Mouse (Mus musculus): Measurements from ENCODE around the gene Ttc6. TPM values are rescaled to one million over a fixed set of nuclear protein-coding genes. Genes with fewer than 3 reads are reported as not detected.

The Ttc6 gene
- polyA plus RNA-seq, 1 experiment from 2014 or later = 4.2 TPM

- 5% methylated on average over 9 of the region's 9 CpGs for WGBS
- peaks cover 84% of the 10 kb centered on the region for H3K27me3 ChIP-seq (replicated peaks)
- no peak overlapping the region for H3K9ac ChIP-seq
- H3K36me3 ChIP-seq = no peaks in the 10 kb centered on the region
- peak overlapping the region; percentile 41; the same call in 1 of the 2 replicates for H3K4me2 ChIP-seq
- peak overlapping the region; percentile 65 for H3K27ac ChIP-seq
- peak overlapping the region; percentile 53; the same call in 1 of the 2 replicates for H3K4me3 ChIP-seq (replicated peaks)
- H3K9me3 ChIP-seq = no peaks in the 10 kb centered on the region
- no peak for ATAC-seq (ENCODE audit: insufficient read depth, low FRiP score, low read depth)
- peaks cover 14% of the 10 kb centered on the region; the same call in 1 of the 2 replicates for H3K4me1 ChIP-seq
Observed at GRCm38 (mm10) chr12:57547890-57548289, 16.0 kb upstream of the Ttc6 start.

GRCm38 (mm10) chr12:57548352-57548980, 15.4 kb upstream of the Ttc6 start:
- peak overlapping the region; percentile 41 for H3K4me2 ChIP-seq
- H3K4me3 ChIP-seq (replicated peaks) = peak overlapping the region; percentile 53; the same call in 1 of the 2 replicates
- peaks cover 85% of the 10 kb centered on the region for H3K27me3 ChIP-seq (replicated peaks)
- no peaks in the 10 kb centered on the region for H3K9me3 ChIP-seq
- H3K9ac ChIP-seq = no peak overlapping the region
- peak overlapping the region; percentile 65 for H3K27ac ChIP-seq
- no peak for ATAC-seq (ENCODE audit: insufficient read depth, low FRiP score, low read depth)
- under 1% methylated on average over 20 of the region's 20 CpGs for WGBS
- H3K4me1 ChIP-seq = peaks cover 14% of the 10 kb centered on the region; the same call in 1 of the 2 replicates
- H3K36me3 ChIP-seq = no peaks in the 10 kb centered on the region

GRCm38 (mm10) chr12:57548981-57549666, 14.8 kb upstream of the Ttc6 start:
- Histone ChIP-seq H3K4me3 (replicated peaks) (peak overlapping the region; percentile 53; the same call in 1 of the 2 replicates), H3K9ac (no peak overlapping the region), H3K27ac (peak overlapping the region; percentile 65), H3K4me2 (peak overlapping the region; percentile 41), H3K36me3 (no peaks in the 10 kb centered on the region), H3K4me1 (peaks cover 14% of the 10 kb centered on the region; the same call in 1 of the 2 replicates), H3K9me3 (no peaks in the 10 kb centered on the region), H3K27me3 (replicated peaks) (peaks cover 82% of the 10 kb centered on the region)
- 3% methylated on average over 25 of the region's 25 CpGs for WGBS
- ATAC-seq (ENCODE audit: insufficient read depth, low FRiP score, low read depth) = no peak

GRCm38 (mm10) chr12:57549667-57550160, 14.2 kb upstream of the Ttc6 start:
- Histone ChIP-seq H3K9ac (no peak overlapping the region), H3K27me3 (replicated peaks) (peaks cover 78% of the 10 kb centered on the region), H3K9me3 (no peaks in the 10 kb centered on the region), H3K36me3 (no peaks in the 10 kb centered on the region), H3K4me2 (peak overlapping the region; percentile 41), H3K4me3 (replicated peaks) (peak overlapping the region; percentile 53), H3K27ac (peak overlapping the region; percentile 44; the same call in 1 of the 2 replicates), H3K4me1 (peaks cover 14% of the 10 kb centered on the region; the same call in 1 of the 2 replicates)
- ATAC-seq (ENCODE audit: insufficient read depth, low FRiP score, low read depth) = no peak
- WGBS = 2% methylated on average over 15 of the region's 15 CpGs

GRCm38 (mm10) chr12:57550181-57550808, 13.6 kb upstream of the Ttc6 start:
- no peaks in the 10 kb centered on the region for H3K9me3 ChIP-seq
- H3K36me3 ChIP-seq = no peaks in the 10 kb centered on the region
- ATAC-seq (ENCODE audit: insufficient read depth, low FRiP score, low read depth) = no peak
- H3K27me3 ChIP-seq (replicated peaks) = peaks cover 75% of the 10 kb centered on the region
- H3K4me1 ChIP-seq = peaks cover 12% of the 10 kb centered on the region; the same call in 1 of the 2 replicates
- H3K4me3 ChIP-seq (replicated peaks) = peak overlapping the region; percentile 53
- H3K9ac ChIP-seq = no peak overlapping the region
- no peak overlapping the region for H3K27ac ChIP-seq
- WGBS = 2% methylated on average over 31 of the region's 31 CpGs
- peak overlapping the region; percentile 41 for H3K4me2 ChIP-seq

- Histone ChIP-seq H3K27me3 (replicated peaks) (peaks cover 69% of the 10 kb centered on the region), H3K9me3 (no peaks in the 10 kb centered on the region), H3K4me2 (peak overlapping the region; percentile 41), H3K4me3 (replicated peaks) (peak overlapping the region; percentile 53; the same call in 1 of the 2 replicates), H3K27ac (no peak overlapping the region), H3K36me3 (no peaks in the 10 kb centered on the region), H3K9ac (no peak overlapping the region), H3K4me1 (0 out of 2 replicates have a peak, but pooled peaks cover 7% of the 10 kb centered on the region)
- no peak for ATAC-seq (ENCODE audit: insufficient read depth, low FRiP score, low read depth)
- 12% methylated on average over 8 of the region's 8 CpGs for WGBS
Observed at GRCm38 (mm10) chr12:57550881-57551280, 13.0 kb upstream of the Ttc6 start.

- Histone ChIP-seq H3K36me3 (no peaks in the 10 kb centered on the region), H3K27ac (no peak overlapping the region), H3K4me2 (no peak overlapping the region), H3K9me3 (no peaks in the 10 kb centered on the region), H3K9ac (no peak overlapping the region), H3K27me3 (replicated peaks) (peaks cover 55% of the 10 kb centered on the region), H3K4me3 (replicated peaks) (no peak overlapping the region), H3K4me1 (0 out of 2 replicates have a peak, but pooled peaks cover 4% of the 10 kb centered on the region)
- ATAC-seq (ENCODE audit: insufficient read depth, low FRiP score, low read depth) = no peak
- 8% methylated on average over 3 of the region's 3 CpGs for WGBS
Observed at GRCm38 (mm10) chr12:57552286-57552685, 11.6 kb upstream of the Ttc6 start.

- H3K36me3 ChIP-seq = no peaks in the 10 kb centered on the region
- H3K9me3 ChIP-seq = no peaks in the 10 kb centered on the region
- no peak for ATAC-seq (ENCODE audit: insufficient read depth, low FRiP score, low read depth)
- 0 out of 2 replicates have a peak, but pooled peaks cover 4% of the 10 kb centered on the region for H3K4me1 ChIP-seq
- H3K4me2 ChIP-seq = no peak overlapping the region
- 49% methylated on average over 3 of the region's 3 CpGs for WGBS
- no peak overlapping the region for H3K9ac ChIP-seq
- H3K27me3 ChIP-seq (replicated peaks) = peaks cover 43% of the 10 kb centered on the region
- H3K4me3 ChIP-seq (replicated peaks) = no peak overlapping the region
- no peak overlapping the region for H3K27ac ChIP-seq
Observed at GRCm38 (mm10) chr12:57554091-57554490, 9.8 kb upstream of the Ttc6 start.

GRCm38 (mm10) chr12:57571773-57572172, 7.9 kb downstream of the Ttc6 start:
- no peak for ATAC-seq (ENCODE audit: insufficient read depth, low FRiP score, low read depth)

GRCm38 (mm10) chr12:57572415-57572814, 8.5 kb downstream of the Ttc6 start:
- Histone ChIP-seq H3K9ac (no peak overlapping the region), H3K36me3 (no peaks in the 10 kb centered on the region), H3K27ac (no peak overlapping the region), H3K27me3 (replicated peaks) (0 out of 2 replicates have a peak, but pooled peaks cover 3% of the 10 kb centered on the region), H3K4me2 (no peak overlapping the region), H3K4me1 (no peaks in the 10 kb centered on the region), H3K9me3 (no peaks in the 10 kb centered on the region), H3K4me3 (replicated peaks) (no peak overlapping the region)
- no peak for ATAC-seq (ENCODE audit: insufficient read depth, low FRiP score, low read depth)

More at GRCm38 (mm10) chr12:57571773-57572172, 7.9 kb downstream of the Ttc6 start:
- no peaks in the 10 kb centered on the region for H3K9me3 ChIP-seq
- H3K4me1 ChIP-seq = no peaks in the 10 kb centered on the region
- peak overlapping the region; percentile 4 for H3K4me2 ChIP-seq
- 0 out of 2 replicates have a peak, but pooled peaks cover 3% of the 10 kb centered on the region for H3K27me3 ChIP-seq (replicated peaks)
- H3K4me3 ChIP-seq (replicated peaks) = 0 out of 2 replicates have a peak overlapping the region, but pooled peaks have one; percentile 1
- H3K36me3 ChIP-seq = no peaks in the 10 kb centered on the region
- WGBS = 20% methylated on average over 9 of the region's 9 CpGs
- H3K9ac ChIP-seq = no peak overlapping the region
- no peak overlapping the region for H3K27ac ChIP-seq

- Histone ChIP-seq H3K36me3 (no peaks in the 10 kb centered on the region), H3K9ac (0 out of 2 replicates have a peak overlapping the region, but pooled peaks have one; percentile 32), H3K4me1 (no peaks in the 10 kb centered on the region), H3K27me3 (replicated peaks) (0 out of 2 replicates have a peak, but pooled peaks cover 3% of the 10 kb centered on the region), H3K27ac (no peak overlapping the region), H3K4me3 (replicated peaks) (peak overlapping the region; percentile 50), H3K9me3 (no peaks in the 10 kb centered on the region), H3K4me2 (peak overlapping the region; percentile 84)
- 5% methylated on average over 79 of the region's 81 CpGs for WGBS
- ATAC-seq (ENCODE audit: insufficient read depth, low FRiP score, low read depth) = peak; percentile 78
Observed at GRCm38 (mm10) chr12:57575931-57576628, 12.2 kb downstream of the Ttc6 start.
